Mouse (Mus musculus): ENCODE results near the gene Pde1a. TPM values are rescaled to one million over a fixed set of nuclear protein-coding genes. Genes with fewer than 3 reads are reported as not detected.
"Not testable (repeated sequence)": the region's sequence is repeated elsewhere in the genome, so short reads cannot be mapped to it uniquely, and the experiment has no call there.

Gene Pde1a
- total RNA-seq, 2 experiments from 2014 or later: 1.9 to 2.4 TPM

DNA sequence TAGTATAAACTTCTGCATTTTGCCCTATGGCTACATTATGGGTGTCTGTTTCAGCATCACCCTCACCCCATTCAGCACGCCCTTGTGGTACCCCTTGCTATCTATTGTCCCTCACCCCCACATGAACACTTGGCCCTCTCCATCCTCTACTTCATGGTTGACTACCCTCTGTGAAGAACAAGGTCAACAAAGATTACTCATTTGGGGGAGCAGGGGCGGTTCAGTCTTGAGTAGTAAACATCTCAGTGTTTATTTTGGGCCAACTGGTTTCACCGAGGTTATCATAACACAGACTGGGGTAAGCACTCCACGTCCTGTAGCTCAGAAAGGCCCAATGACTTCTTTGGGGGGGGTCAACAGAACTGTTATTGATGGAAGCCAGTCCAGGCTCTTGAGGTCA, 164.3 kb downstream of the Pde1a start:
- no peak for DNase-seq (ENCODE audit: low spot score)

DNA sequence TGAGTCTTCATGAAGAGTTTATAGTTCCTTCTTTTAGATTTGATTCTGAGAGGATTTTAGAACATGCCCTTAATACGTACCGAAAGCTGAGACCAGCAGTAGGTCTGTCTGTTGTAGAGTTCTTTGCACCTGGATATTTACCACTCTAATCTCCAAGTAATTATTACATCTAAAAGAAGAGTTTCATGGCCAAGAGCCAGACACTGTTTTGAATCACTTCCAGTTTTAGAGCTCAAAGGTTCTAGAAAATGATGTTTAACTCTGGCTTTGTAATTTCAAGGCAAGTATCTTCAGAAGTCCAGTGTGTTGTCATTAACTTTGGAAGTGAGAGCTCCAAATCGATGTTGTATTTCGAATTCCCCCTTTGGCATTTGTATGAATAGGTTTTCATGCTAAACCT, 167.8 kb downstream of the Pde1a start:
- DNase-seq (ENCODE audit: low spot score): no peak

DNA sequence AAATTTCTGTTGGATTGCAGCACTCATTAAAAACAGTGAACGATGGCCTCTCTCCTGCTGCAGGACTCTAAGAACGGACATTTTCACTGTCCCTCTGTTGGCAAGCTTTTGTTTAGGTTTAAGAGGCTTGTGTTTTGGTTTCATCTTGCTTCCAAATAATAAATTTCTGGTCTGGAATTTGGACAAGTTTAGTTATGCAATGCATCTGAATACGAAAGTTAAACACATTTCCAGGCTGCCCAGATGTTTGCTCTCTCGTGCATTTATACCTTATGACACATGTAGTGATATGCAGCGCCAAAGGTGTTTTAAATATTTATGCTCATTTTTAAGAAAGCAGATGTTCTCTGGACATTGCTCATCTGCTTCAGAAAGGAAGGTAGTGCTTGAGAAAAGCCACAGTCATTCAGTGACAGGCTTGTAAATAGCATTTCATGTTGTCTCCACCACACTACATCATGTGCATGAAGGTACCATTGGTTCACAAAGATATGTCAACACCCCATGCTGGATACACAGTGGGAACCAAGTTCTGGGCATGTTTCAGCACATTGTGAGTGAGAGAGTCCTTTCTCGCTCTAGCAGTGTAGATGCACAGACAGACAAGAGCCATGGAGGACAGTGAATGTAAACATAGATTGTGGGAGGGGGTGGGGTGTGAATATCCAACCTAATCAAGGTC, 171.5 kb downstream of the Pde1a start:
- no peak for DNase-seq (ENCODE audit: low spot score)

DNA sequence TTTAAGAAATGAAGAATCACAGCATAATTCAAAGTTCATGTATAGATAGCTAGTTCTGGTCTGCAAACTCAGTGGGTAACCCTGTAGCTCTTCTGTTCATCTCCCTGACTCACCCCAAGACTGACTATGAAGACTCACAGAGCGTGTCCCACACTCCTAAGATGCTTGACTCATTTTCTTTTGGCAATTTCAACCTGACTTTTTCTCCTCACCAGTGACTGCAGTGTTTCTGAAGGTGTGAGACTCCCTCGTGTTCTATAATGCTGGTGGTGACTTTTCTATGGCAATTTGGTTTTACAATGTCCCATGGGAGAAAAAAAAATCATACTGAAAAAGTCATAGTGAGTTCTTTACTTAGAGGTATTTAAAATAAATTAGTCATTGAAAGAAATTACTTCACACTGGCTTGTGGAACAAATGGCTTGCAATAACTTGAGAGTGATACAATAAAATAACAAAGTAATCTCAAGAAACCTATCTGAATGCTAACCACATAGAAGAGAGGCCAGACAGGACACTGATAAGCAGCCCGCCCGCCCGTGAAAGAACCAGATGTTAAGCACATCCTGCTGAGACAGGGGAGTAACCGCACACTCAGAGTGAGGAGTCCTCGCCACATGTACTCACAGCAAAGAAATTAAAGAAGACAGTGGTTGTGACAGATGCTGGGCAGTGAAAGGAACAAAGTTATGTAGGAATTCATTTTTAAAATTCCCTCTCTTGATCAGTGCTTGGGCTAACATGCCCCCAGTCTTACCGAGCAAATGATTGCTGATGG, 183.2 kb downstream of the Pde1a start:
- no peak for DNase-seq (ENCODE audit: low spot score)

DNA sequence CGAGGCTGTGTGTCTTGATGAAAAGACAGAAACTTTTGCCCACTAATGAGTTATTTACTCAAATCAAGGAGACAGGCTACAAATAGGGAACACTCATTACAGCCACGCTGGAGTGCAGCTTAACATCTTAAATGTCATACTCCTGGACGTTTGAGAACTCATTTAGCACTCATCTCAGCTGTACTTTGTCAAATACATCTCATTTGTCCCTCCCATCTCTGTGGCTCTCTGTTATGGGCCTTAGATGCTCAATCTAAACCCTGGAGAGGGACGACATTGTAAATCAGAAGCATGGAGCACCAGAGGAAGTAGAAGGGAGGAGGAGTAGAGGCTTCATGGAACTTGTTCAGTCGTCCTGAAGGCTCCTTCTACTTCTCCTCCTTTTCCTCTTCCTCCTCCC, 194.6 kb downstream of the Pde1a start:
- no peak for DNase-seq (ENCODE audit: low spot score)

DNA sequence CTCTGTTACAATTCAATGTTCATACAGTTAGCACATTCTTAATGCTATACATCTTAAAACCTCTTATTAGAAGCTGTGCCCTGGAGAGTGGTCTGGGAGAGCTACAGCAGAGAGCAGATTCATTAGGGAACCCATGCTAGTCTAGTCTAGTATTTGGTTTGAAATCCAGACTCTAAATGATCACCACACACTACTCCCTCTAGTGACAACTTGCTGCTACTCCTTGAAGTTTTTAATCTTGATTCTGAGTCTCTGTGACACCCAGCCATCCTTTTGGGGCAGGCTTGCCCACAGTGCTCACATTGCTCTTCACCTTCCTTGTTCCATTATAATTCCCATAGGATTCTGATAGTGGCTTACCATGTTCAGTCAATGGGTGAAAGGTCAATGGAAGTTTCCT, 206.9 kb downstream of the Pde1a start:
- DNase-seq (ENCODE audit: low spot score): no peak

DNA sequence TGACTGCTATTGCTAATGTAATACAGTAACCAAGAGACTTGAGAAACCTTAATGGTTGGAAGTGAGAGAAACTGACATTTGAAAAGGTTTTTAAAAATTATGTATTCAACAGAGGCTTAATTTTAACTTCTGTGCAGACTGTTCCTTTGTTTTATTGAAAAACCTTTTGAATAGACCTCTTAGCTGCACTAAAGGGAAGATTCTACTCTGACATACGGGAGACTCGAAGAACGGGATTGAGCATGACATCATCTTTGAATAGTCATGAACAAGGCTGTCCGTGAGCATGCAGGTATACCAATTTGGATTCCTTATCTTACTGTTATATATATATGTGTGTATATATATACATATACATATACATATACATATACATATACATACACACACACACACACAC, 207.9 kb downstream of the Pde1a start:
- DNase-seq (ENCODE audit: low spot score): no peak

DNA sequence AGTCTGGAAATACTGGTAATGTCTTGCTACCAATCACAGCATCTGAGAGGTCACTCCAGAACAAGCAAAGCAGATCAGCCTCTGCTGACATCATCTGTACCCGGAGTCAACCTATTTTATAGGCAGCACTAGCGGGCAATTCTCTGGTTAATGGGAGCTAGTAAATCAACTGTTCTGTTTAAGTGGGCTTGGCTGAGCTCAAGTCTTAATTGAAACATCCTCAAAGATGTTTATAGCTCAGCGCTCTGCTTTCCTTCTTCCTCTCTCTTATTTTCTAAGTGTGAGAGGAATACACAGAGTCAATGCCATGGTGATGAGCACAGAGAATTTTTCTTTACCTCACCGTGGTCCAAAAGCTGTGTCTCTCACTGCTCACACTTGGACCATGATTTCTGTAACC, 208.8 kb downstream of the Pde1a start:
- no peak for DNase-seq (ENCODE audit: low spot score)

DNA sequence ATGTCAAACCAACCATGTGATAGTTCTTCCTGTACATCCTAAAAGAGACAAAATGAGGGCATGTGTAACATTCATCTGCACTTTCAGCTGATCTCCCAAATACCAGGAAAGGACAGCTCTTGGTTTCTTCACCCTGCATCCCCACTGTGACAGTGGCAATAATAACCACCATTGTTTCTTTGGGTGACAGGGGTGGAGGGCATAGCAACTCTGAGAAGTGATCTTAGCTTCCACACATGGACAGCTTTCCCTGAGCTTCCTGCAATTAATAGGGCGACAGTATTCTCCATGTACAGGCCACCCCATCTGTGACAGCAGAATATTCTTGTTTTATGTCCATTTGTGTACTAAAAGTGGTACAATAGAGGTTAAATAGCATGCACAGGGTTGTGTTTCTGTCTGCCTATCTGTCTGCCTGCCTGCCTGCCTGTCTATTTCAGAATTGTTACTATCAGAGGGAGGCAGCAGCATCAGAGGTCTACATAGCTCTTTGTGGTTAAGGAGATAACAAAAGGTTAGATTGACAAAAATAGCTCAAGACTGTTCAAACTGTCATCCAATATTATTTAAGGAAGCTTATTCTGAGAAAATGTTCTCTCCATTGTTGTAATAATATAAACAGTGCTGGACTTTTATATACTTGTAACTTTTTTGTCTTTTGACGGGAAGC, 227.3 kb downstream of the Pde1a start:
- DNase-seq (ENCODE audit: low spot score): no peak

DNA sequence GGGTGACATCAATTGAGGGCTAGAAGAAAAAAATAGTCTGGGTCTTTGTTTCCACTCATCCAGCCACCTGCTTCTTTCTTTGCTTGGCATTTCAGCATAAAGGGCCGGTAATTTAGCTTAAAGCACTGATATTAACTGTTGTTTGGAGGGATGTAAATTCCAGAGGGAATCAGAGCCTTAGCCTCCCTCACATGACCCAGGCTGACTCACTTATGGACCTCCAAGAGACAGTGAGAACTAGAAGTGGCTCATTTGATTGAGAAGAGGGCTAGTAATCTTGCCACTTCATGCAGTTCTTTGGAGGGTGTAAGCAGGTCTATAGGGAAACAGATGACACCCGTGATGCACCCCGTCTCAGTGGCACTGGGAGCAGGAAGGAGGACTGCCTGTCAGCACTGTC, 230.7 kb downstream of the Pde1a start:
- no peak for DNase-seq (ENCODE audit: low spot score)

DNA sequence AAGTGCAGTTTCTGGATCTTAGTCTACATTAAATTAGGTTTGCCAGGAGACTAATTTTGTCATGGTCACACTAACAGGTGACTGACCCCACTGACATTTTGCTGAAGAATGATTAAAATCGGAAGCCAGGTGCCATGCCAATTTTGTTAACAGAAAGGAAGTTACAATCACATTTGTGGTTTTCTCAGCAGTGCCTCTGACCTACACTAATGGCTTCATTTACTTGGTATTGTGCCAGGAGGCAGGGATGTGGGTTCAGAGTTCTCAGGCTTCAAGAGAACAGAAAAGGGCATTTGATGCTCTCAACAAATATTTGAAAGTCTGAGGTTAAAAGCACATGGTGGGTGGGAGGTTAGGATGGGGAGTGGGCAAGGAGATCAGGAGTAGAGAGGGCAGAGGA, 236.4 kb downstream of the Pde1a start:
- no peak for DNase-seq (ENCODE audit: low spot score)

DNA sequence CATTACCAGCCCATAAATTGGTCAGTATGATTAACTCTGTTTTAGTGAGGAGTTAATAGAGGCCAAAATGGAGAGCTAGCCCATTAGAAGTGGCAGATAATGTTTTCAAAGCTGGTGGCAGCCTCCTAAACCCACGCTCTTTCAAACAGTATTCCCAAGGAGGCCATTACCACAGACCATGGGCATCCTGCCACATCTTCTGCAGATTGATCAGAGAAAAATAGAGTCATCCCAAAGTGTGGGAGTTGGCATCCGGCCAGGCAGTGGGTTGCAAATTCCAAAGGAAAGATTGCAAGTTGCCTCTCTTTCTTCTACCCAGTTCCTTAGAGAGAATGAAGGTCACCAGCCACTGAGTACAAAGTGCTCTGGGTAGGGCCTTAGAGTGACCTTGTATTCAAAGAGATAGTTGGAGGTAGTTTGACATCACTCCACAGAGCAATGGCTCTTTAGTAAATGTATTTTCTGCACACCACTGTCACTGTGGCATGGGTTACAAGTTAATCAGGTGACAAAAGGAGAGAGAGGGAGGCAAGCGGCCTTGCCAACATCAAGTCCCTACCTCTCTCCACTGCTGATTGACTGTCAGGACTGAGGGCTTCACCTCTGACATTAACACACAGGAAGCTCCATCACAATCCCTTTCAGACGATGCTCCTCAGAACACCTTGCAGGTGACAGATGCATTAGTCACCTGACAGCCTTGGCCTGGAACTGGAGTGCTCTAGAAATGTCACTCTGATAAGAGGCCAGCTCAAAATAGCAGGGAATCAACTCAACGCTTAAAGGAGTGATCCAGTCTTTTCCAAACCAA, 237.3 kb downstream of the Pde1a start:
- no peak for DNase-seq (ENCODE audit: low spot score)

DNA sequence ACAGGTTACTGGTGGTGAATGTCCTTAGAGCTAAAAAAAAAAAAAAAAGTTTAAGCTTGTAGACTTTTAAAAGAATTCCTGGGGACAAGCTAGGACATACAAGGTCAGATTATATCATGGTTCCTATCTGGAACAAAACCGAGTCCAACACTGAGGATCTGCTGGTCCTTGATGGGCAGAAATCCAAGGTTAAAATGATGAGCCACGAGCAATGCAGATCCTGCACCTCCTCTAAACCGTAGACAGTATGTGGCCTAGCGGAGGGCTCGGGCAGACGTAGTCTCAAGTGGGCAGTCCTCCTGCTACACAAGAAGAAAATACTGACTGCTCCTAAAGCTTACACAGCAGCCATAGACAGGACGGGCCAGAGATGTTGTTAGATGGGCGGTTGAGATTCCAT, 238.5 kb downstream of the Pde1a start:
- DNase-seq (ENCODE audit: low spot score): no peak

DNA sequence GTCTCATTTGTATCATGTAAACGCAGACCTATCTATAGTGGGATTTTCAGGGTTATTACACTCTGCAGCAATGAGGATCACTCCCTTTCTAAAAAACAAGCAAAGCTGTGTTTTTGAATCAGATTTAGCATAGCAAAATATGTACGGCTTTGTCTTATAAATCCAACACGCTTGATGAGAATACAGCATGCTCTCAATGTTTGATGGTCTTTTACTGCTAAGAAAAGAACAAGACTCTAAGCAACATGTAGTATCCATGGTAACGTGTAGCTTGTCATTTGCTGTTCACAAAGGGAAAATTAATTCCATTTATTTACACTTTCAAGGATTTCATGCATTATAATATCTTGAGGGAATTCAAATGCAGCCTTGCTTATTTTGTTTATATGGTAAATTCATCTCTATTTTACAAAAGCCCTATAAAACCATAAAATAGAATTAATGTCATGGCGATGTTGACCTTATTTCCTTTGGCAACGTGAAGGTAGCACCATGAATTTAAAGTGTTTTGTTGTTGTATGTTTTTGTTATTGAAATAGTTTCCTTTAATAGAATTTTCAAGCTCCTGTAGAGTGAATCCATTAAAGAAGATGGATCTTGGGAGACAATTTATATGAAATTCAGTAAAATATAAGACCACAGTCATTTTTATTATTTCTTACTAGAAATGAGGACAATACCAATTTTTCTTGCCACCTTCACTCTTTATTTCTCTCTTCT, 245.5 kb downstream of the Pde1a start:
- DNase-seq (ENCODE audit: low spot score): no peak

DNA sequence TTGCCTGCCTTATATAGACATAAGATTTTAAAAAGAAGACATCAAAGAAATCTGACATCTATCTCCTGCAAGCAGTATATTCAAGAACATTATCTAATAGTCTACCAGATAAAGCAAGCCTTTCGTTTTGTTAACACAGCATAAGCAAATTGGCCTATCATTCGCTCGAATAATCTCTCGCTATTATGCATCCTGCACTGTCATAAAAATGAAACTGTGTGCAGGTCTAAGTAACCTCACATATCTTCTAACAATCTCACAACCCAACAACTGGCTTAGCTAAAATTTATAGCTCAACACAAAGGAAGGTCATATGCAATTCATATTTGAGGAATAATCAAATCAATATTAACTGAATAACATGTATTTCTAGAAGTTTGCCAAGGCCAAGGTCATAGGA, 246.0 kb downstream of the Pde1a start:
- DNase-seq (ENCODE audit: low spot score): no peak

DNA sequence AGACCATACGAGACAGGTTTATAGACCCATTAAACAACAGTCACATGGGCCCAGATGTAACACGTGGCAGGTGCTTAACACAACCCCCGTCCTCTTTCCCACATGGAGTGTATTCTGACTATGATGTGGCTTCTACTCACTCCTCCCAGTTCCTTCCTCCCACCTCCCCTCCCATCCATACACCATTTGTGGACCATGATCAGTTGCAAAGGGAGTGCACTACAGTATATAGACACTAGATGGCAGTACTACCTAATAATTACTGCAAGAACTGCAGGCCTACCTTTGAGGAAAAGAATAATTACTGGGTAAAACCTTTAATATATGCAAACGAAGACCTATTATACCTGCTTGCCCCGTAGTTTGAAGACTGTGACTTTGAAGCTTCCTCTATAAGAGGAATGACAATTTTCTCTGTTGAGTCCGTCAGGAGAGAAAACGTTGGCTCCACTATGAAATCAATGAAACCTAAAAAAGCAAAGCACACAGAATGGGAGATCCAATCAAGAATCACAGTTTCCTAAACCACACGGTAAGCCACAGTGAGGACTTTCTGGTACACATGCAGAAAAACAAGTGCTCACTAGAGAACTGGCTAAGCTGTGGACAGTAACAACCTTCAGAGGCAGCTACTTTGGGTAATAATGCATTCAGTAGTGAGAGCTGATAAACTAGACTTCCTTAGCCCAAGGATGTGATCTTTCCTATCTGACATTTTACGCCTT, 263.8 kb downstream of the Pde1a start:
- DNase-seq (ENCODE audit: low spot score): peak; percentile 43

DNA sequence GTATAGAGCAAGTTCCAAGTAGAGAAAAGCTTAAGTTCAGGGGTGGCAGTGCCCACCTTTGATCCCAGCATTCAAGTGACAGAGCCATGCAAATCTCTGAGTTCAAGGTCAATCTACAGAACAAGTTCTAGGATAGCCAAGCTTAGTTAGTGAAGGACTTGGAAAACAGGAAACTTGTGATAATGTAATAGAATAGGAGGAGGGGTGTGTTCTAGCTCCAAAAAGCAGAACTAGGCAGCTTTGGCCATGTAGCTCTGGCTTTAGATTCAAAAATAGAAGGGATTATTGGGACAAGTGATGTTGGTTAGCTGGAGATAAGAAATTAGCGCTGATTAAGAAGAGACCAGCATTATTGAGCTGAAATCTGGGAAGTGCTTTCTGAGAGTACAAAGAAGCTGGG, 272.4 kb downstream of the Pde1a start:
- DNase-seq (ENCODE audit: low spot score): no peak

DNA sequence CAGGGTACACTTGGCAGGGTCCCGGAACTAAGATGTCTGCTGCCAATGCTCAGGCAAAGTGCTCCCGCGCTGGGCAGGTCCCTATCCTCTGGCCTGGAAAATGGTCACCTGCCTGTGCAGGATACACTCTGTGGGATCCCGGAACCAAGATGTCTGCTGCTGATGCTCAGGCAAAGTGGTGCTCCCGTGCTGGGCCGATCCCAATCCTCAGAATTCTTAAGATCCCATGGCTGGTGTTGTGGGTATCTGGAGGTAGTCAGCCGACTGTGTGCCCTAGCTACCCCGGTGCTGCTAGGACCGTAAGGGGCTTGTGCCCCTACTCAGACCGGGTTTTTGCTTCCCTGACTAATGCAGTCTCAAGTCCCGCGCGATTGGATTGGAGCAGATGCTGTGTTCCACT, 281.9 kb downstream of the Pde1a start:
- not testable (repeated sequence) for DNase-seq (ENCODE audit: low spot score)

DNA sequence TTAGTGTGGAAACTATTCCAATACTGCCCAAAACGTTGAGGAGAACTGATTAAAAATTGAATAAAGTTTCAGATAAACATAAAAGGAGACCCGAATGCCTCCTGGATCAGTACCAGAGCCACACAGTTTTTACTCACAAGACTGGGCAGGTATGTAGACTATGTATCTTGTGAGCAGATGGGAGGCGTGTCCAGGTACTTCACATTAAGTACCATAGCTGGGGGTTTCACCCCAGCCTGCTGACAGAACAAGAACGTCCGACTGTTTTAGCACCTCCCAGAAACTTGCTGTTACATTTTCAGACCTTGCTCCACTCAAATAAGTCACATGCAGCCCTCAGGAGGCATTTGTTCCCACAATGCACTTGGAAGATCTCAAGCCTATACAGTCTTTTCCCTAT, 289.7 kb downstream of the Pde1a start:
- no peak for DNase-seq (ENCODE audit: low spot score)

DNA sequence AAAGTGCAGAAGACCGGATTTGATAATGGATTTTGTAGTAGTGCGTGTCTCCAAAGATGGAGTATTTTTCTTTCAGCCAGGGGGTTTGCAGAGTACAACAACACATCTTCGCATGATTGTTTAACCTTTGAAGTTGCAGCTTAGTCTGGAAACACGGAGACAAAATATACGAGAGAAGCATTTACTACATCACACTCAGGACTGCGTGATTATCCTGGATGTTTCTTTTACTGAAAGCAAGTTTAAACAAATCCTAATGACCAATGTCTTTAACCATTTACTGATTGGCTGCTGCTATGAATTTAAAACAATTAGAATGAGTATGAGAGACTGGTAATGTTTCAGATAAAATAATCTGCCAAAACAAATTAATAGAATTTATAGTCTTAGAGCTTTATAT, 290.2 kb downstream of the Pde1a start:
- no peak for DNase-seq (ENCODE audit: low spot score)

DNA sequence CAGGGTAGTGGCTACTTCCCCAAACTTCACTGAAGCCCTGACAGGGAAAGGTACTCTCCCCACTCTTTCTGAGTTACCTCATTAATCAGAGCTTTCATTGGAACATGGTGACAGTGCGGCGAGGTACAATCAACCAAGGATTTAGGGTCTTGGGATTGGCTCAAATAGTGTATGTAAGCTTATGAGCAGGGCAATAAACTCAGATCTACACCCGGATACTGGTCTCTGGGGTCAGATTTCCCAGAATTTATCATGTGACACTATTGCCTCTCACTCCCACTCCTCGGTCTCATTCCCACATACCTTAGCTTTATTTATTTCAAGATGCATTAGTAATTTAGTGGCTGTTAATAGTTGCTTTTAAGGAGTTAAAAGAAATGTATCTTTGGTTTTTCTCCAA, 303.4 kb downstream of the Pde1a start:
- no peak for DNase-seq (ENCODE audit: low spot score)

Data from gastrocnemius, adult 18-20 months (tissue).